Mouse (Mus musculus) lung, embryonic 15.5 days (tissue): ENCODE measurements around the gene Tiparp. TPM values are rescaled to one million over a fixed set of nuclear protein-coding genes. Genes with fewer than 3 reads are reported as not detected.
A peak's percentile ranks its signal among the peaks of the same experiment; 100 is the strongest.

Experiments used
- ATAC-seq: fragments of 200-750 bp; cut with Nextera tagmentation; 2 replicates; pipeline ENCODE4 v1.8.0; 2017; ENCODE audit warnings: moderate number of reproducible peaks, borderline replicate concordance; ENCODE audit not compliant: low FRiP score, low TSS enrichment; ENCODE audit errors: extremely low read depth
- H3K27ac ChIP-seq: fragments of 300-500 bp; sonication (generic); 2 replicates; pipeline ENCODE4 v1.5.1; 2015; ENCODE audit warnings: moderate library complexity, mild to moderate bottlenecking, inconsistent platforms
- H3K27me3 ChIP-seq: fragments of 300-500 bp; sonication (generic); 2 replicates; pipeline ENCODE4 v1.6.1; 2015; ENCODE audit warnings: inconsistent platforms
- H3K36me3 ChIP-seq: fragments of 300-500 bp; sonication (generic); 2 replicates; pipeline ENCODE4 v1.6.1; 2015; ENCODE audit warnings: inconsistent platforms
- H3K4me1 ChIP-seq: fragments of 300-500 bp; sonication (generic); 2 replicates; pipeline ENCODE4 v1.6.1; 2015; ENCODE audit warnings: inconsistent platforms
- H3K4me2 ChIP-seq: fragments of 300-500 bp; sonication (generic); 2 replicates; pipeline ENCODE4 v1.6.1; 2015; ENCODE audit warnings: inconsistent platforms, mild to moderate bottlenecking, moderate library complexity
- H3K4me3 ChIP-seq: fragments of 300-500 bp; sonication (generic); 2 replicates; pipeline ENCODE4 v1.5.1; 2015; ENCODE audit warnings: mild to moderate bottlenecking, inconsistent platforms
- H3K9ac ChIP-seq: fragments of 300-500 bp; sonication (generic); 2 replicates; pipeline ENCODE4 v1.6.1; 2015; ENCODE audit warnings: inconsistent platforms
- H3K9me3 ChIP-seq: fragments of 300-500 bp; sonication (generic); 2 replicates; pipeline ENCODE4 v1.6.1; 2016; ENCODE audit warnings: inconsistent platforms
- WGBS: fragments of 180-500 bp; shearing (Covaris S2); methylation state at CpG from one replicate; pipeline ENCODE4 v1.1.7; 2015; 5-methylcytosine and 5-hydroxymethylcytosine counted together
- polyA plus RNA-seq: library from polyadenylated mRNA; unstranded; fragments of >200 nt; fragmentation: Nextera tagmentation; extraction: Ambion mirVana; gene quantifications from 2 replicates; pipeline ENCODE4 v1.2.1, GENCODE M21; 2015

Tiparp gene
- polyA plus RNA-seq, 1 experiment from 2014 or later = 43.1 TPM

GRCm38 (mm10) chr3:65586966-65587365 is 58.8 kb downstream of the Tiparp start:
- H3K27ac ChIP-seq = peak overlapping the region; percentile 68
- H3K4me1 ChIP-seq = peaks cover 15% of the 10 kb centered on the region
- H3K9ac ChIP-seq = no peak overlapping the region
- peak overlapping the region; percentile 56 for H3K4me2 ChIP-seq
- no peaks in the 10 kb centered on the region for H3K27me3 ChIP-seq
- no peaks in the 10 kb centered on the region for H3K9me3 ChIP-seq
- H3K4me3 ChIP-seq = no peak overlapping the region
- ATAC-seq = no peak
- WGBS = 86% methylated on average over 2 of the region's 2 CpGs
- no peaks in the 10 kb centered on the region for H3K36me3 ChIP-seq

GRCm38 (mm10) chr3:65588424-65588823 is 60.2 kb downstream of the Tiparp start:
- Histone ChIP-seq H3K9me3 (no peaks in the 10 kb centered on the region), H3K9ac (no peak overlapping the region), H3K4me3 (no peak overlapping the region), H3K4me1 (peaks cover 15% of the 10 kb centered on the region), H3K36me3 (no peaks in the 10 kb centered on the region), H3K27ac (no peak overlapping the region), H3K4me2 (no peak overlapping the region), H3K27me3 (no peaks in the 10 kb centered on the region)
- no peak for ATAC-seq
- 66% methylated on average over 3 of the region's 3 CpGs for WGBS

GRCm38 (mm10) chr3:65592850-65593249 is 64.6 kb downstream of the Tiparp start:
- H3K4me3 ChIP-seq = no peak overlapping the region
- H3K4me1 ChIP-seq = peaks cover 3% of the 10 kb centered on the region; the same call in 1 of the 2 replicates
- no peaks in the 10 kb centered on the region for H3K9me3 ChIP-seq
- 84% methylated on average over 6 of the region's 6 CpGs for WGBS
- ATAC-seq = no peak
- H3K36me3 ChIP-seq = no peaks in the 10 kb centered on the region
- H3K4me2 ChIP-seq = no peak overlapping the region
- no peaks in the 10 kb centered on the region for H3K27me3 ChIP-seq
- no peak overlapping the region for H3K9ac ChIP-seq
- no peak overlapping the region for H3K27ac ChIP-seq

- Histone ChIP-seq H3K27me3 (no peaks in the 10 kb centered on the region), H3K4me1 (peaks cover 9% of the 10 kb centered on the region), H3K9me3 (no peaks in the 10 kb centered on the region), H3K36me3 (no peaks in the 10 kb centered on the region), H3K27ac (no peak overlapping the region), H3K9ac (no peak overlapping the region), H3K4me3 (no peak overlapping the region), H3K4me2 (no peak overlapping the region)
- peak; percentile 83 for ATAC-seq
These were observed 66.3 kb downstream of the Tiparp start for GRCm38 (mm10) chr3:65594493-65594892.

- WGBS = 59% methylated on average over 3 of the region's 3 CpGs
- H3K9ac ChIP-seq = no peak overlapping the region
These were observed 67.0 kb downstream of the Tiparp start for GRCm38 (mm10) chr3:65595196-65595595.

GRCm38 (mm10) chr3:65598071-65598830 is 70.0 kb downstream of the Tiparp start:
- Histone ChIP-seq H3K36me3 (no peaks in the 10 kb centered on the region), H3K9me3 (no peaks in the 10 kb centered on the region), H3K27me3 (no peaks in the 10 kb centered on the region), H3K4me2 (no peak overlapping the region), H3K4me3 (no peak overlapping the region), H3K27ac (no peak overlapping the region), H3K4me1 (peaks cover 15% of the 10 kb centered on the region), H3K9ac (no peak overlapping the region)
- no peak for ATAC-seq
- WGBS = 63% methylated on average over 7 of the region's 7 CpGs

More at GRCm38 (mm10) chr3:65595196-65595595, 67.0 kb downstream of the Tiparp start:
- Histone ChIP-seq H3K36me3 (no peaks in the 10 kb centered on the region), H3K4me3 (no peak overlapping the region), H3K4me1 (peaks cover 9% of the 10 kb centered on the region), H3K9me3 (no peaks in the 10 kb centered on the region), H3K27ac (no peak overlapping the region), H3K27me3 (no peaks in the 10 kb centered on the region), H3K4me2 (no peak overlapping the region)
- ATAC-seq = no peak

- H3K4me1 ChIP-seq = peaks cover 15% of the 10 kb centered on the region
- ATAC-seq = no peak
- no peak overlapping the region for H3K27ac ChIP-seq
- no peak overlapping the region for H3K9ac ChIP-seq
- H3K36me3 ChIP-seq = no peaks in the 10 kb centered on the region
- H3K27me3 ChIP-seq = no peaks in the 10 kb centered on the region
- no peak overlapping the region for H3K4me2 ChIP-seq
- WGBS = 82% methylated on average over 6 of the region's 6 CpGs
- H3K9me3 ChIP-seq = no peaks in the 10 kb centered on the region
- H3K4me3 ChIP-seq = no peak overlapping the region
These were observed 70.9 kb downstream of the Tiparp start for GRCm38 (mm10) chr3:65599151-65599550.

- H3K4me1 ChIP-seq = peaks cover 12% of the 10 kb centered on the region; the same call in 1 of the 2 replicates
- no peak overlapping the region for H3K27ac ChIP-seq
- H3K4me3 ChIP-seq = no peak overlapping the region
- WGBS = 51% methylated on average over 8 of the region's 8 CpGs
- no peaks in the 10 kb centered on the region for H3K27me3 ChIP-seq
- no peaks in the 10 kb centered on the region for H3K36me3 ChIP-seq
- no peaks in the 10 kb centered on the region for H3K9me3 ChIP-seq
- no peak overlapping the region for H3K9ac ChIP-seq
- H3K4me2 ChIP-seq = no peak overlapping the region
- ATAC-seq = no peak
These were observed 73.3 kb downstream of the Tiparp start for GRCm38 (mm10) chr3:65601291-65602050.

GRCm38 (mm10) chr3:65603392-65604055 is 75.3 kb downstream of the Tiparp start:
- ATAC-seq = no peak
- Histone ChIP-seq H3K4me2 (no peak overlapping the region), H3K27ac (no peak overlapping the region), H3K9ac (no peak overlapping the region), H3K9me3 (no peaks in the 10 kb centered on the region), H3K4me3 (no peak overlapping the region), H3K27me3 (no peaks in the 10 kb centered on the region), H3K36me3 (no peaks in the 10 kb centered on the region), H3K4me1 (peaks cover 10% of the 10 kb centered on the region; the same call in 1 of the 2 replicates)
- 37% methylated on average over 4 of the region's 4 CpGs for WGBS

Other genes with a start within 250 kb of the Tiparp start
- gene Ssr3, start 135.8 kb upstream of the Tiparp start, polyA plus RNA-seq = 311 and 314 TPM in 2 replicates
- 8.7 and 9.7 TPM in 2 replicates for gene Lekr1, start 137.8 kb downstream of the Tiparp start, polyA plus RNA-seq